ENCODE assay signal across 11 mouse cellular contexts in the genomic region with DNA sequence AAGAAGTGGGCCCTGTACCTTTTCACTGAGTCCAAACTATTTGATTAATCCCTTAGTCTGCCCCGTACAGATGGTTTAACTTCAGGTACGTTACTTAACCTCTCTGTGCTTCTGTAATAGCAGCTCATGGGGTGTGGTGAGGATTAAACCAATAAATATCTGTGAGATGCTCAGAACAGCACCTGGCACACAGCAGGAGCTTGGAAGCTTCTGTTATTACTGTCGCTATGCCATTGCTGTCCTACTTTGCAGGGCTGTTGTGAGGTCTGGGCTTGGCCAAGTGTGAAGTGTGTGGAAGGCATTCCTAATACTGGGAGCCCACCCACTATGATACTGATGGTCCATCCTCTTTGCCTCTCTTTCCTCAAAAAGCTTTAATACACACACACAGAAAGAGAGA.
"Had no signal": no experiment of that assay in that cellular context is flagged by ENCODE, and none has a peak within 500 bp of the region (broad histone marks: within the 10 kb centered on the region; RNA-seq: fewer than 3 reads in every experiment).

No protein-coding gene starts in this region.

- H3K4me1 ChIP-seq: liver, embryonic 12.5 days; midbrain, embryonic 15.5 days; stomach, embryonic 15.5 days had no signal

- H3K27ac ChIP-seq: limb, embryonic 15.5 days; liver, embryonic 12.5 days; midbrain, embryonic 15.5 days; stomach, embryonic 15.5 days had no signal

- ATAC-seq: liver, embryonic 12.5 days; midbrain, embryonic 15.5 days had no signal

- H3K4me3 ChIP-seq: limb, embryonic 15.5 days; liver, embryonic 12.5 days; midbrain, embryonic 15.5 days; stomach, embryonic 15.5 days had no signal

- DNase-seq: kidney, postnatal 10 days; lung, embryonic 14.5 days; lung, postnatal 10 days; lung, postnatal 4 days; right cerebral cortex, postnatal 14 days; thymus, adult 2 months; thymus, postnatal 25 days had no signal

- H3K27me3 ChIP-seq: limb, embryonic 15.5 days; liver, embryonic 12.5 days; midbrain, embryonic 15.5 days; stomach, embryonic 15.5 days had no signal
